Mouse (Mus musculus): ENCODE measurements around the gene Dcun1d4. TPM values are rescaled to one million over a fixed set of nuclear protein-coding genes. Genes with fewer than 3 reads are reported as not detected.

Dcun1d4 gene
- polyA plus RNA-seq, 1 experiment from 2014 or later = 23.5 TPM

GRCm38 (mm10) chr5:73500867-73501440, 20.2 kb downstream of the Dcun1d4 start:
- Histone ChIP-seq H3K27ac (ENCODE audit: poor library complexity, severe bottlenecking) (peak overlapping the region; percentile 45; the same call in 1 of the 2 replicates), H3K27me3 (replicated peaks) (no peaks in the 10 kb centered on the region), H3K4me3 (no peak overlapping the region), H3K9me3 (replicated peaks) (no peaks in the 10 kb centered on the region), H3K4me2 (peak overlapping the region; percentile 6; the same call in 1 of the 2 replicates), H3K36me3 (no peaks in the 10 kb centered on the region), H3K9ac (no peak overlapping the region), H3K4me1 (replicated peaks) (peaks cover 49% of the 10 kb centered on the region)
- WGBS = 48% methylated on average over 7 of the region's 7 CpGs
- no peak for ATAC-seq (ENCODE audit: insufficient number of reproducible peaks, low FRiP score)

DNA sequence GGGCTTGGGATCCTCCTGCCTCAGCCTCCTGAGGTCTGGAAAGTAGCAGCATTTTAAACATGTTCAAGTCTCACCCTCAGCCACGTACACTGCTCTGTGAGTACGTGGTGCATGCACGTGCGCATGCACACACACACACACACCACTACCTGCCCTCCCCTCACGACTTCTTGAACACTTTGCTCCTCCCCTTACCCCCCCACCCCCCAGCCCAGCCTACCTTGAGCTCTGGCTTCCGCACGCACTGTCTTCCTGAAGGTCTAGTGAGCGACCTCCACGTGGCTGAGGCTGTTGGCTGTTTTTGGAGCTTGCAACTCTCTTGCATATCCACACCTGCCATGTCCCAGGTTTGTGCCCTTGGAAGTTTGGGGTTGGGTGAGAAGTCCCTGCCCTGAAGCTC, 21.6 kb downstream of the Dcun1d4 start:
- no peak for ATAC-seq (ENCODE audit: insufficient number of reproducible peaks, low FRiP score)
- Histone ChIP-seq H3K27ac (ENCODE audit: poor library complexity, severe bottlenecking) (peak overlapping the region; percentile 35), H3K9ac (no peak overlapping the region), H3K4me1 (replicated peaks) (peaks cover 54% of the 10 kb centered on the region), H3K9me3 (replicated peaks) (no peaks in the 10 kb centered on the region), H3K4me2 (no peak overlapping the region), H3K36me3 (no peaks in the 10 kb centered on the region), H3K27me3 (replicated peaks) (no peaks in the 10 kb centered on the region), H3K4me3 (no peak overlapping the region)
- WGBS = 80% methylated on average over 9 of the region's 9 CpGs

GRCm38 (mm10) chr5:73503015-73503757, 22.4 kb downstream of the Dcun1d4 start:
- peak overlapping the region; percentile 35 for H3K27ac ChIP-seq (ENCODE audit: poor library complexity, severe bottlenecking)

GRCm38 (mm10) chr5:73511074-73511473, 30.3 kb downstream of the Dcun1d4 start:
- H3K9ac ChIP-seq = no peak overlapping the region
- peaks cover 14% of the 10 kb centered on the region for H3K36me3 ChIP-seq
- H3K27ac ChIP-seq (ENCODE audit: poor library complexity, severe bottlenecking) = no peak overlapping the region
- H3K4me2 ChIP-seq = no peak overlapping the region
- ATAC-seq (ENCODE audit: insufficient number of reproducible peaks, low FRiP score) = no peak
- H3K4me3 ChIP-seq = no peak overlapping the region
- H3K4me1 ChIP-seq (replicated peaks) = peaks cover 36% of the 10 kb centered on the region
- no peaks in the 10 kb centered on the region for H3K9me3 ChIP-seq (replicated peaks)
- 88% methylated on average over 14 of the region's 14 CpGs for WGBS
- no peaks in the 10 kb centered on the region for H3K27me3 ChIP-seq (replicated peaks)

More at GRCm38 (mm10) chr5:73503015-73503757, 22.4 kb downstream of the Dcun1d4 start:
- no peak overlapping the region for H3K4me3 ChIP-seq
- H3K36me3 ChIP-seq = no peaks in the 10 kb centered on the region
- no peak overlapping the region for H3K4me2 ChIP-seq
- 47% methylated on average over 12 of the region's 12 CpGs for WGBS
- no peak for ATAC-seq (ENCODE audit: insufficient number of reproducible peaks, low FRiP score)
- peaks cover 52% of the 10 kb centered on the region for H3K4me1 ChIP-seq (replicated peaks)
- no peaks in the 10 kb centered on the region for H3K27me3 ChIP-seq (replicated peaks)
- H3K9ac ChIP-seq = no peak overlapping the region
- no peaks in the 10 kb centered on the region for H3K9me3 ChIP-seq (replicated peaks)

DNA sequence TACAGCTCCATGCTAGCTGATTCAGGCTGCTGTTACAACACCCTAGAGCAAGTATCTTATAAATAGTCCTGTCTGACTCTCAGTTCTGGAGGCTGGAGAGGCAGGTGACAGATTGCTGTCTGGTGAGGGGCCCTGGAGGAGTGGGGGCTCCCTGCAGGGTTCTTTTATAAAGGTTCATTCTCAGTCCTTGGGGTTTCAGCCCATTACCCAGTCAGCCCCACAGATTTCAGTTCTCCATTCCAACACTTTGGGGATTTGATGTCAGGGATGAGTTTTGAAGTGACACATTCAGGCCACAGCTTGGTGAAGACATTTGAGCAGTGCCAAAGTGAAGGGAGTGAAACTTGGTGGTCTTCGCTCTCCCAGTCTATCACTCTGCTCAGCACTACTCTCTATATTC, 31.4 kb downstream of the Dcun1d4 start:
- 93% methylated on average over 1 of the region's 1 CpGs for WGBS
- ATAC-seq (ENCODE audit: insufficient number of reproducible peaks, low FRiP score) = no peak
- Histone ChIP-seq H3K9ac (no peak overlapping the region), H3K4me1 (replicated peaks) (peaks cover 31% of the 10 kb centered on the region), H3K9me3 (replicated peaks) (no peaks in the 10 kb centered on the region), H3K27me3 (replicated peaks) (no peaks in the 10 kb centered on the region), H3K4me3 (no peak overlapping the region), H3K36me3 (peaks cover 14% of the 10 kb centered on the region), H3K4me2 (no peak overlapping the region), H3K27ac (ENCODE audit: poor library complexity, severe bottlenecking) (no peak overlapping the region)

GRCm38 (mm10) chr5:73512661-73513060, 31.9 kb downstream of the Dcun1d4 start:
- H3K27me3 ChIP-seq (replicated peaks) = no peaks in the 10 kb centered on the region
- no peak overlapping the region for H3K4me2 ChIP-seq
- 85% methylated on average over 9 of the region's 9 CpGs for WGBS
- H3K36me3 ChIP-seq = peaks cover 18% of the 10 kb centered on the region
- H3K4me1 ChIP-seq (replicated peaks) = peaks cover 31% of the 10 kb centered on the region
- no peak overlapping the region for H3K27ac ChIP-seq (ENCODE audit: poor library complexity, severe bottlenecking)
- ATAC-seq (ENCODE audit: insufficient number of reproducible peaks, low FRiP score) = no peak
- H3K4me3 ChIP-seq = no peak overlapping the region
- no peaks in the 10 kb centered on the region for H3K9me3 ChIP-seq (replicated peaks)
- H3K9ac ChIP-seq = no peak overlapping the region

- Histone ChIP-seq H3K4me1 (replicated peaks) (peaks cover 29% of the 10 kb centered on the region), H3K9me3 (replicated peaks) (no peaks in the 10 kb centered on the region), H3K27ac (ENCODE audit: poor library complexity, severe bottlenecking) (no peak overlapping the region), H3K4me3 (no peak overlapping the region), H3K4me2 (no peak overlapping the region), H3K36me3 (peaks cover 21% of the 10 kb centered on the region), H3K27me3 (replicated peaks) (no peaks in the 10 kb centered on the region), H3K9ac (no peak overlapping the region)
- no peak for ATAC-seq (ENCODE audit: insufficient number of reproducible peaks, low FRiP score)
- 87% methylated on average over 2 of the region's 2 CpGs for WGBS
Measured at GRCm38 (mm10) chr5:73514202-73514601, 33.4 kb downstream of the Dcun1d4 start.

- Histone ChIP-seq H3K4me2 (no peak overlapping the region), H3K27ac (ENCODE audit: poor library complexity, severe bottlenecking) (no peak overlapping the region), H3K27me3 (replicated peaks) (no peaks in the 10 kb centered on the region), H3K36me3 (peaks cover 14% of the 10 kb centered on the region), H3K4me3 (no peak overlapping the region), H3K4me1 (replicated peaks) (peaks cover under 1% of the 10 kb centered on the region; the same call in 1 of the 2 replicates), H3K9me3 (replicated peaks) (no peaks in the 10 kb centered on the region), H3K9ac (no peak overlapping the region)
- no peak for ATAC-seq (ENCODE audit: insufficient number of reproducible peaks, low FRiP score)
- 91% methylated on average over 5 of the region's 5 CpGs for WGBS
Measured at GRCm38 (mm10) chr5:73517299-73517698, 36.5 kb downstream of the Dcun1d4 start.

DNA sequence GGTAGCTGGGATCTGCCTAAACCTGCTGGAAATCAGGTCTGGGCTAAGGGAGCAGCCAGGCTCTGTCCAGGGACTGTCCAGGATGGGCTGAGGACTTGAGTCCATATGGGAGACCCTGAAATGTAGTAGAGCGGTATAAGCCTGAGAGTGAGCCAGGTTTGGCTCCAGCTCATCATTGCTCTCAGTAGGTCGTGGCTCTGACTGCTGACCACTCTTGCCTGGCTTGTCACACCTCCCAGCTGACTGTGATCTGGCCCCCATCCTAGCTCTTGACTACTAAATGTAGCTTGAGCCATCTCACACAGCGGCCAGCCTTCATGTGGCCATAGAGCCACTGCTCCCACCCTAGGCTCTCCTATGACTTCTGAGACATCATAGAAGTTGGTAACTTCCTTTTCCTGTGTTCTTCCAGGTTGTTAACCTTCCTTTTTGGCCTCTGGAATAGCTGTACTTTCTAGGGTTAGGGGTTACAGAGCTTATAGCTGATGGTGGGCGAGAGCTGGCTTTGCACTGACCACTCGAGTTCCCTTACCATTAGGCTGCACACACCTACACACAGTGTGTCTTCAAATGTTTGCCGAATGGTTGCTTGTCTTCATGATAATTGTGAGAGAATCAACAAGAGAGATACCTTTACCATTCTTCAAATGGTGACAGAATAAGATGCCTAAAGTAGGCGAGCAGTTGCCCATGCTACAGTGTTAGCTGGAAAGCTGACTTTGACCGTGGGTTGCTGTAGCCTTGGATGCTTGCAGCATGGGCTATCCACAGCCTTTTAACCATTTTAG, 37.8 kb downstream of the Dcun1d4 start:
- no peak overlapping the region for H3K4me3 ChIP-seq

GRCm38 (mm10) chr5:73520787-73521186, 40.0 kb downstream of the Dcun1d4 start:
- Histone ChIP-seq H3K9ac (no peak overlapping the region), H3K9me3 (replicated peaks) (no peaks in the 10 kb centered on the region), H3K36me3 (peaks cover 10% of the 10 kb centered on the region; the same call in 1 of the 2 replicates), H3K27me3 (replicated peaks) (no peaks in the 10 kb centered on the region), H3K4me3 (no peak overlapping the region), H3K27ac (ENCODE audit: poor library complexity, severe bottlenecking) (no peak overlapping the region), H3K4me2 (no peak overlapping the region), H3K4me1 (replicated peaks) (peaks cover 17% of the 10 kb centered on the region)
- WGBS = 74% methylated on average over 4 of the region's 4 CpGs
- ATAC-seq (ENCODE audit: insufficient number of reproducible peaks, low FRiP score) = no peak

More for the DNA sequence above, 37.8 kb downstream of the Dcun1d4 start:
- WGBS = 88% methylated on average over 8 of the region's 8 CpGs
- peaks cover 10% of the 10 kb centered on the region for H3K4me1 ChIP-seq (replicated peaks)
- H3K9me3 ChIP-seq (replicated peaks) = no peaks in the 10 kb centered on the region
- no peak for ATAC-seq (ENCODE audit: insufficient number of reproducible peaks, low FRiP score)
- H3K27me3 ChIP-seq (replicated peaks) = no peaks in the 10 kb centered on the region
- no peak overlapping the region for H3K27ac ChIP-seq (ENCODE audit: poor library complexity, severe bottlenecking)
- H3K36me3 ChIP-seq = peaks cover 11% of the 10 kb centered on the region; the same call in 1 of the 2 replicates
- H3K9ac ChIP-seq = no peak overlapping the region
- H3K4me2 ChIP-seq = no peak overlapping the region

- Histone ChIP-seq H3K9me3 (replicated peaks) (no peaks in the 10 kb centered on the region), H3K4me2 (no peak overlapping the region), H3K9ac (no peak overlapping the region), H3K27me3 (replicated peaks) (no peaks in the 10 kb centered on the region), H3K4me1 (replicated peaks) (peaks cover 17% of the 10 kb centered on the region), H3K36me3 (peaks cover 13% of the 10 kb centered on the region), H3K4me3 (no peak overlapping the region), H3K27ac (ENCODE audit: poor library complexity, severe bottlenecking) (no peak overlapping the region)
- no peak for ATAC-seq (ENCODE audit: insufficient number of reproducible peaks, low FRiP score)
- 42% methylated on average over 10 of the region's 10 CpGs for WGBS
Measured at GRCm38 (mm10) chr5:73523227-73523626, 42.4 kb downstream of the Dcun1d4 start.

Measured in heart, embryonic 12.5 days (tissue).